Mouse (Mus musculus): ENCODE measurements at regions not wholly inside any gene's neighbourhood (a gene's known extent, or its start where the extent isn't known, plus 50 kb on each side); places are given as distances from the start of the nearest gene placed in this dataset.
A peak's percentile ranks its signal among the peaks of the same experiment; 100 is the strongest.

GRCm38 (mm10) chr15:36875980-36876778 lies 131.4 kb downstream of the Zfp706 start:
- in situ Hi-C loops (cut with MboI; ENCODE audit: low pct_unique_long_range_greater_than_20kb) = no loop called here
- H3K27me3 ChIP-seq = no peaks in the 10 kb centered on the region
- ChIA-PET CTCF (no interaction called here), POLR2A (no interaction called here)
- no peak for TF ChIP-seq CTCF (IDR thresholded peaks at IDR 0.05)
- ATAC-seq (no peak), DNase-seq (ENCODE audit: low read depth, low spot score) (no peak)

GRCm38 (mm10) chr15:36874555-36874954 lies 133.0 kb downstream of the Zfp706 start:
- ATAC-seq (no peak), DNase-seq (ENCODE audit: low read depth, low spot score) (no peak)
- in situ Hi-C loops (cut with MboI; ENCODE audit: low pct_unique_long_range_greater_than_20kb) = no loop called here
- ChIA-PET CTCF (no interaction called here), POLR2A (interaction anchor here (0.6 to 0.7 kb wide), 2 partner anchors 10 to 113 kb away, joined by 3 to 4 read pairs; no protein-coding TSS in a partner anchor)
- no peaks in the 10 kb centered on the region for H3K27me3 ChIP-seq
- TF ChIP-seq CTCF (IDR thresholded peaks at IDR 0.05) = no peak

DNA sequence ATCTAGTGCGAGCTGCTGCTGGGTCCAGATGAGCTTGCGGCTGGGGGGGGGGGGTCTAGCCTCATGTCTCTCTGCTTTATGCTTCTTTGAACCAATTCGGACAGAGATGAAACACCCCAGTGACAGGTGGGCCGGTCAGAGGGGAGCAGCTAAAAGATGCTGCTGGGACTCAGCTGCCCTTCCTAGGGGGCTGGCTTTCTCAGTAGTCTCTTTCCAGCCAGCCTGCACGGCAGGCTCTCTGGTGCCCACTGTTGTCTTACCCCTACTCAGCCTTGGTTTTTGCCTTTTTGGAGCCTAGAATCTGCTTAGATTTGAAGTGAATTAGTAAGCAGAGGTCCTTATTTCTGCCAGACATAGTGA lies 133.7 kb downstream of the Zfp706 start:
- in situ Hi-C loops (cut with MboI; ENCODE audit: low pct_unique_long_range_greater_than_20kb) = no loop called here
- H3K27me3 ChIP-seq = no peaks in the 10 kb centered on the region
- no peak for DNase-seq (ENCODE audit: low read depth, low spot score)
- ChIA-PET CTCF (interaction anchor here (0.9 to 1.5 kb wide), 4 partner anchors 11 to 72 kb away, joined by 3 to 4 read pairs (median 4); no protein-coding TSS in a partner anchor), POLR2A (interaction anchor here (1.3 kb wide), 1 partner anchor 104 kb away, joined by 3 read pairs; no protein-coding TSS in a partner anchor)
- ATAC-seq = no peak
- TF ChIP-seq CTCF (IDR thresholded peaks at IDR 0.05) = no peak

GRCm38 (mm10) chr15:36873058-36873883 lies 134.3 kb downstream of the Zfp706 start:
- in situ Hi-C loops (cut with MboI; ENCODE audit: low pct_unique_long_range_greater_than_20kb) = no loop called here
- H3K27me3 ChIP-seq = no peaks in the 10 kb centered on the region
- ChIA-PET CTCF (interaction anchor here (0.9 to 1.5 kb wide), 4 partner anchors 11 to 71 kb away, joined by 3 to 4 read pairs (median 4); no protein-coding TSS in a partner anchor), POLR2A (interaction anchor here (1.0 to 1.6 kb wide), 3 partner anchors 79 to 117 kb away, joined by 3 to 5 read pairs (median 3); no protein-coding TSS in a partner anchor)
- no peak for TF ChIP-seq CTCF (IDR thresholded peaks at IDR 0.05)
- DNase-seq (ENCODE audit: low read depth, low spot score) = peak; percentile 57
- peak; percentile 80 for ATAC-seq

- TF ChIP-seq CTCF (IDR thresholded peaks at IDR 0.05) = no peak
- in situ Hi-C loops (cut with MboI; ENCODE audit: low pct_unique_long_range_greater_than_20kb) = no loop called here
- no peak for DNase-seq (ENCODE audit: low read depth, low spot score)
- ChIA-PET POLR2A (interaction anchor here (1.0 to 1.6 kb wide), 3 partner anchors 78 to 118 kb away, joined by 3 to 5 read pairs (median 3); no protein-coding TSS in a partner anchor), CTCF (interaction anchor here (1.5 kb wide), 2 partner anchors 12 to 46 kb away, joined by 4 read pairs; no protein-coding TSS in a partner anchor)
- no peaks in the 10 kb centered on the region for H3K27me3 ChIP-seq
- no peak for ATAC-seq
Observed at GRCm38 (mm10) chr15:36872566-36872965, 135.0 kb downstream of the Zfp706 start.

DNA sequence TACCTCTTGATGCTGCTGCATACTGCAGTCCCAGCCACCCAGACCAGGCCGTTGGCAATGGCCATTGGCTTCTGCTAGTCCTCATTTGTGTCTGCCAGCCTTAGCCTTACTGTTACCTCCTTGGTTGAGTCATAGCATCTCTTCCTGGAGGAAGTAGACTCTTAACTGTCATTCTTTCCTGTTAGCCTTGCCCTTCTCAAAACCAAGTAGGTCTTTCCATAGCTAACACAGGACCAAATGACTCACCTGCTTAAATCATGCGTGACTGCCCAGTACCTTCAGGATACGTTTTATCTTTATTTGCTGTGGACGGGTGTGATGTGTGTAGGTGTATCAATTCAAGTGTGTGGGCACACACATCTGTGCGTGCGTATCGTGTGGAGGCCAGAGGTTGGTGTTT lies 136.9 kb downstream of the Zfp706 start:
- no peaks in the 10 kb centered on the region for H3K27me3 ChIP-seq
- no peak for DNase-seq (ENCODE audit: low read depth, low spot score)
- in situ Hi-C loops (cut with MboI; ENCODE audit: low pct_unique_long_range_greater_than_20kb) = no loop called here
- ChIA-PET POLR2A (no interaction called here), CTCF (interaction anchor here (1.6 kb wide), 1 partner anchor 44 kb away, joined by 3 read pairs; no protein-coding TSS in a partner anchor)
- no peak for ATAC-seq
- TF ChIP-seq CTCF (IDR thresholded peaks at IDR 0.05) = no peak

DNA sequence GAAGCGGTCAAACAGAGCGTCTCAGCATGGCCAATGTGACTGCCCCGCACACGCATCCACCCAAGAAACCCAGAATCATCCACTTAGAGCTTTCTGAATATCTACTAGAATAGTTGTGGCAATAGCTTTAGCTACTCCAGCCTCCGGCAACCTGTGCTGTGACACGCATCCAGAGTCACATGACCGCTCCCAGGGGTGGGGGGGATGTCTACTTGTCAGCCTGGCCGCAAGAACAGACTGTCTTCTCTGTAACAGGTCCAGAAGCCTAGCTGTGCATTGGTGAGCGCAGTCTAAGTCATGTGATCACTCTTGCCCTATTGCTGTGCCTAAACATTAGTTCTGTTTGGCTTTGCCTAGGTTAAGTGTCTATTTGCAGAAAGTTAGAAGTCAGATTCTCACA lies 137.5 kb downstream of the Zfp706 start:
- H3K27me3 ChIP-seq = no peaks in the 10 kb centered on the region
- ATAC-seq (no peak), DNase-seq (ENCODE audit: low read depth, low spot score) (no peak)
- POLR2A ChIA-PET = no interaction called here
- no peak for TF ChIP-seq CTCF (IDR thresholded peaks at IDR 0.05)
- in situ Hi-C loops (cut with MboI; ENCODE audit: low pct_unique_long_range_greater_than_20kb) = no loop called here
- CTCF ChIA-PET = interaction anchor here (1.6 kb wide), 1 partner anchor 43 kb away, joined by 3 read pairs; no protein-coding TSS in a partner anchor

- CTCF ChIA-PET = no interaction called here
- ATAC-seq (no peak), DNase-seq (ENCODE audit: low read depth, low spot score) (no peak)
- POLR2A ChIA-PET = no interaction called here
- TF ChIP-seq CTCF (IDR thresholded peaks at IDR 0.05) = no peak
- no peaks in the 10 kb centered on the region for H3K27me3 ChIP-seq
- in situ Hi-C loops (cut with MboI; ENCODE audit: low pct_unique_long_range_greater_than_20kb) = no loop called here
Observed at GRCm38 (mm10) chr15:36866088-36866487, 141.5 kb downstream of the Zfp706 start.

GRCm38 (mm10) chr15:36865332-36865731 lies 142.2 kb downstream of the Zfp706 start:
- in situ Hi-C loops (cut with MboI; ENCODE audit: low pct_unique_long_range_greater_than_20kb) = no loop called here
- ChIA-PET CTCF (no interaction called here), POLR2A (no interaction called here)
- DNase-seq (ENCODE audit: low read depth, low spot score) = no peak
- H3K27me3 ChIP-seq = no peaks in the 10 kb centered on the region
- TF ChIP-seq CTCF (IDR thresholded peaks at IDR 0.05) = no peak
- no peak for ATAC-seq

- POLR2A ChIA-PET = no interaction called here
- CTCF ChIA-PET = no interaction called here
- in situ Hi-C loops (cut with MboI; ENCODE audit: low pct_unique_long_range_greater_than_20kb) = no loop called here
- TF ChIP-seq CTCF (IDR thresholded peaks at IDR 0.05) = no peak
- no peaks in the 10 kb centered on the region for H3K27me3 ChIP-seq
- ATAC-seq (no peak), DNase-seq (ENCODE audit: low read depth, low spot score) (no peak)
Observed at GRCm38 (mm10) chr15:36864046-36864445, 143.5 kb downstream of the Zfp706 start.

Data from Patski (cell line).